In the genomic region with DNA sequence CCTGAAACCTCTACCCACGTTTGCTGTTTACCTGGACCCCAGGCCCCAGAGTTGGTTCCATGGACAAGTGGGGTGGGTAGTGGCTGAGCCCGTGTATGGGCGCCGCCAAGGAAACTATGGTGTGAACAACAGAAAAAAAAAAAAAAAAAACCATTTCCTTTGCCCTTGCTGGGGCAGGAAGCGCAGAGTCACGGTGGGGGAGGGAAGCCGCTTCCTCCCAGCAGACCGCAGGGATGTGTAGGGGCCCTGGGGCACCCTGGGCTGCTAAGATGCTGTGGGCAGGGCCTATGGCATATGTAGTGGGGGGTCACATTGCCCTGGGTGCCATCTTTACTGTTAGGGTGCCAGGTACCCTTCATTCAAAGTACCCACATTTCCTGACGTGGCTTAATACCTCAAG, we compare ENCODE assay signal across 11 mouse cellular contexts. TPM values are rescaled to one million over a fixed set of nuclear protein-coding genes. Genes with fewer than 3 reads are reported as not detected.
DNase-seq lines count a peak whose midpoint lies in the region; ATAC-seq and TF ChIP-seq lines count a peak whose summit lies in the region.
"Had no signal": no experiment of that assay in that cellular context is flagged by ENCODE, and none has a peak within 500 bp of the region (broad histone marks: within the 10 kb centered on the region; RNA-seq: fewer than 3 reads in every experiment).

No protein-coding gene starts in this region.

- H3K4me3 ChIP-seq in MEL (ENCODE audit: control insufficient read depth in 1 of 2, insufficient read depth in 1 of 2, low read depth in 2 of 2, low read length in 2 of 2), result no peak overlapping the region
- 0 out of 4 replicates have a peak overlapping the region, but pooled peaks of 1 of the 2 experiments have one; percentile 6 for H3K4me3 ChIP-seq in liver, embryonic 14.5 days (ENCODE audit: insufficient read depth in 1 of 2, low read depth in 2 of 2, low read length in 2 of 2)
- peak overlapping the region; percentile 32 for H3K4me3 ChIP-seq in small intestine, adult 2 months (ENCODE audit: low read depth, low read length)
- no peak overlapping the region for H3K4me3 ChIP-seq in kidney, embryonic 16.5 days (ENCODE audit: low read length)
- H3K4me3 ChIP-seq in forebrain, embryonic 10.5 days, result no peak overlapping the region
- no peak overlapping the region for H3K4me3 ChIP-seq in forebrain, embryonic 13.5 days

- no peak for TF ChIP-seq EP300 in MEL (IDR thresholded peaks at IDR 0.05; ENCODE audit: low read depth in 1 of 2, low read length in 2 of 2)
- no peak for TF ChIP-seq EP300 in liver, embryonic 14.5 days (IDR thresholded peaks at IDR 0.05; ENCODE audit: low read depth)

- peak; percentile 63 for DNase-seq in B cell, adult 2 months
- no peak for DNase-seq in MEL (ENCODE audit: low read depth, low spot score)
- DNase-seq in liver, embryonic 14.5 days (ENCODE audit: low read depth in 3 of 3, low spot score in 3 of 3), result no peak
- DNase-seq in cerebellum, postnatal 14 days, result no peak
- DNase-seq in forebrain, embryonic 10.5 days (ENCODE audit: extremely low spot score, low spot score), result no peak
- DNase-seq: gastrocnemius, postnatal 14 days; kidney, adult 9 months had no signal

- TF ChIP-seq CTCF in MEL (IDR thresholded peaks at IDR 0.05 in 2 of 3, conservative IDR thresholded peaks at IDR 0.05 in 1 of 3; ENCODE audit: control insufficient read depth in 1 of 3, insufficient read depth in 1 of 3, low read depth in 2 of 3, low read length in 3 of 3, poor library complexity in 1 of 3, severe bottlenecking in 1 of 3), result no peak
- TF ChIP-seq CTCF in liver, embryonic 14.5 days (IDR thresholded peaks at IDR 0.05; ENCODE audit: low read depth), result no peak
- TF ChIP-seq CTCF in small intestine, adult 2 months (IDR thresholded peaks at IDR 0.05; ENCODE audit: extremely low read depth, insufficient read length, insufficient replicate concordance, low read depth, low read length), result no peak

- no peaks in the 10 kb centered on the region for H3K36me3 ChIP-seq in MEL (ENCODE audit: control insufficient read depth in 1 of 2, insufficient read depth in 2 of 2, low read length in 2 of 2)
- H3K36me3 ChIP-seq in liver, embryonic 14.5 days (replicated peaks; ENCODE audit: control insufficient read depth, insufficient read depth, low read depth), result no peaks in the 10 kb centered on the region
- peaks cover 6% of the 10 kb centered on the region for H3K36me3 ChIP-seq in small intestine, adult 2 months (ENCODE audit: control insufficient read depth, insufficient read depth, low read length)
- H3K36me3 ChIP-seq in kidney, embryonic 16.5 days (ENCODE audit: insufficient read depth, low read length), result no peaks in the 10 kb centered on the region; the same call in 1 of the 2 replicates
- H3K36me3 ChIP-seq in forebrain, embryonic 10.5 days (replicated peaks), result no peaks in the 10 kb centered on the region
- no peaks in the 10 kb centered on the region for H3K36me3 ChIP-seq in forebrain, embryonic 13.5 days (ENCODE audit: poor library complexity, severe bottlenecking)

- TF ChIP-seq RAD21 in MEL (IDR thresholded peaks at IDR 0.05; ENCODE audit: low read depth, low read length), result no peak

- H3K27ac ChIP-seq in MEL (ENCODE audit: control insufficient read depth, low read depth, low read length), result no peak overlapping the region
- no peak overlapping the region for H3K27ac ChIP-seq in liver, embryonic 14.5 days
- H3K27ac ChIP-seq in small intestine, adult 2 months (ENCODE audit: insufficient read depth, low read depth, low read length), result peak overlapping the region; percentile 35; the same call in 1 of the 2 replicates
- no peak overlapping the region for H3K27ac ChIP-seq in kidney, embryonic 16.5 days (ENCODE audit: low read length)
- no peak overlapping the region for H3K27ac ChIP-seq in forebrain, embryonic 10.5 days
- H3K27ac ChIP-seq in forebrain, embryonic 13.5 days, result no peak overlapping the region

- H3K9ac ChIP-seq in MEL (ENCODE audit: control insufficient read depth, low read depth, low read length, poor library complexity, severe bottlenecking), result no peak overlapping the region
- no peak overlapping the region for H3K9ac ChIP-seq in liver, embryonic 14.5 days (replicated peaks)
- no peak overlapping the region for H3K9ac ChIP-seq in kidney, embryonic 16.5 days (replicated peaks; ENCODE audit: low read length)
- H3K9ac ChIP-seq in forebrain, embryonic 13.5 days, result no peak overlapping the region

- no peaks in the 10 kb centered on the region; a peak in 1 of 4 replicates for H3K4me1 ChIP-seq in MEL (ENCODE audit: control insufficient read depth in 1 of 2, insufficient read depth in 2 of 2, low read length in 2 of 2)
- H3K4me1 ChIP-seq in liver, embryonic 14.5 days (replicated peaks; ENCODE audit: control insufficient read depth in 2 of 2, insufficient read depth in 2 of 2, low read length in 1 of 2), result peaks cover 0 to 7% of the 10 kb centered on the region in 2 experiments; a peak in 2 of 4 replicates
- peaks cover 6% of the 10 kb centered on the region; the same call in 1 of the 2 replicates for H3K4me1 ChIP-seq in small intestine, adult 2 months (ENCODE audit: control insufficient read depth, insufficient read depth, insufficient read length, low read length)
- H3K4me1 ChIP-seq in kidney, embryonic 16.5 days (ENCODE audit: insufficient read depth, low read length), result peaks cover 31% of the 10 kb centered on the region
- H3K4me1 ChIP-seq in forebrain, embryonic 10.5 days, result peaks cover 21% of the 10 kb centered on the region
- H3K4me1 ChIP-seq in forebrain, embryonic 13.5 days, result peaks cover 11% of the 10 kb centered on the region

- 0 out of 2 replicates have a peak, but pooled peaks have one; percentile 42 for ATAC-seq in liver, embryonic 14.5 days (ENCODE audit: insufficient read depth)
- no peak for ATAC-seq in kidney, embryonic 16.5 days (ENCODE audit: low FRiP score, low TSS enrichment)
- no peak for ATAC-seq in forebrain, embryonic 13.5 days

- no peaks in the 10 kb centered on the region for H3K9me3 ChIP-seq in MEL (replicated peaks; ENCODE audit: insufficient read depth, low read length)
- H3K9me3 ChIP-seq in liver, embryonic 14.5 days (ENCODE audit: control insufficient read depth, low read length), result no peaks in the 10 kb centered on the region
- H3K9me3 ChIP-seq in kidney, embryonic 16.5 days (ENCODE audit: low read length), result no peaks in the 10 kb centered on the region
- H3K9me3 ChIP-seq in forebrain, embryonic 10.5 days, result no peaks in the 10 kb centered on the region
- H3K9me3 ChIP-seq in forebrain, embryonic 13.5 days (replicated peaks), result no peaks in the 10 kb centered on the region

- no peaks in the 10 kb centered on the region for H3K27me3 ChIP-seq in MEL (ENCODE audit: control insufficient read depth in 1 of 2, insufficient read depth in 2 of 2, low read length in 2 of 2)
- no peaks in the 10 kb centered on the region for H3K27me3 ChIP-seq in liver, embryonic 14.5 days (ENCODE audit: control insufficient read depth, insufficient read depth, low read length)
- H3K27me3 ChIP-seq in small intestine, adult 2 months (ENCODE audit: control insufficient read depth, insufficient read depth, low read length), result no peaks in the 10 kb centered on the region
- H3K27me3 ChIP-seq in kidney, embryonic 16.5 days (ENCODE audit: insufficient read depth, low read length), result no peaks in the 10 kb centered on the region
- no peaks in the 10 kb centered on the region for H3K27me3 ChIP-seq in forebrain, embryonic 10.5 days (ENCODE audit: poor library complexity, severe bottlenecking)
- H3K27me3 ChIP-seq in forebrain, embryonic 13.5 days, result no peaks in the 10 kb centered on the region

- H3K79me2 ChIP-seq in MEL (ENCODE audit: control insufficient read depth, insufficient read depth, low read length, poor library complexity), result no peaks in the 10 kb centered on the region; the same call in 1 of the 2 replicates

- no peak for TF ChIP-seq POLR2A in MEL (IDR thresholded peaks at IDR 0.05; ENCODE audit: control insufficient read depth in 1 of 2, insufficient read depth in 1 of 2, low read depth in 1 of 2, low read length in 2 of 2, poor library complexity in 1 of 2)
- TF ChIP-seq POLR2A in small intestine, adult 2 months (IDR thresholded peaks at IDR 0.05; ENCODE audit: low read depth, low read length), result no peak

- 16% methylated on average over 9 of the region's 9 CpGs for WGBS in liver, embryonic 14.5 days (ENCODE audit: insufficient replicate concordance)
- WGBS in small intestine, adult 2 months, result 87% methylated on average over 9 of the region's 9 CpGs
- 71% methylated on average over 9 of the region's 9 CpGs for WGBS in kidney, embryonic 16.5 days
- WGBS in forebrain, embryonic 10.5 days, result 87% methylated on average over 9 of the region's 9 CpGs
- WGBS in forebrain, embryonic 13.5 days, result 87% methylated on average over 9 of the region's 9 CpGs

- H3K4me2 ChIP-seq in liver, embryonic 14.5 days (ENCODE audit: low read depth), result no peak overlapping the region; the same call in 1 of the 2 replicates
- no peak overlapping the region for H3K4me2 ChIP-seq in kidney, embryonic 16.5 days (replicated peaks; ENCODE audit: low read depth, low read length)
- H3K4me2 ChIP-seq in forebrain, embryonic 13.5 days, result no peak overlapping the region
- H3K4me2 ChIP-seq: midbrain, embryonic 11.5 days had no signal

RNA-seq across cellular contexts. Expression of a gene that starts 8.7 kb away (rescaled TPM):
- total RNA-seq in MEL (2012; rRNA removed), result 7.0 and 9.3 TPM in 2 replicates
- polyA plus RNA-seq in MEL (2012; ENCODE audit: insufficient read depth in 1 of 2, insufficient read length in 2 of 2, low read depth in 1 of 2, low replicate concordance in 2 of 2, missing spikeins in 1 of 2), result 10 to 100 TPM in 1 of 2 experiments, not detected in 1; 17.2 TPM
- polyA plus RNA-seq in liver, embryonic 14.5 days (2012; rRNA removed), result 4.2 and 4.3 TPM in 2 replicates
- 1.6 TPM in 2 replicates for polyA plus RNA-seq in liver, embryonic 14.5 days (2014; fragmentation: Nextera tagmentation; extraction: Ambion mirVana)
- polyA plus RNA-seq in small intestine, adult 2 months (2012; rRNA removed), result 28.1 and 28.8 TPM in 2 replicates
- polyA plus RNA-seq in kidney, embryonic 16.5 days (2015; fragmentation: Nextera tagmentation; extraction: Ambion mirVana), result 4.8 and 5.0 TPM in 2 replicates
- polyA plus RNA-seq in forebrain, embryonic 10.5 days (2016; fragmentation: Nextera tagmentation; extraction: Ambion mirVana), result 1.4 and 2.0 TPM in 2 replicates
- 2.1 and 2.2 TPM in 2 replicates for polyA plus RNA-seq in forebrain, embryonic 13.5 days (2015; fragmentation: Nextera tagmentation; extraction: Ambion mirVana)

RNA-seq across cellular contexts. Expression of a gene that starts 11.1 kb away (rescaled TPM):
- 122 and 129 TPM in 2 replicates for total RNA-seq in MEL (2012; rRNA removed)
- 100 to 1,000 TPM in 1 of 2 experiments, not detected in 1; 112 TPM for polyA plus RNA-seq in MEL (2012; ENCODE audit: insufficient read depth in 1 of 2, insufficient read length in 2 of 2, low read depth in 1 of 2, low replicate concordance in 2 of 2, missing spikeins in 1 of 2)
- 42.3 and 64.5 TPM in 2 replicates for polyA plus RNA-seq in liver, embryonic 14.5 days (2012; rRNA removed)
- 60.4 and 66.0 TPM in 2 replicates for polyA plus RNA-seq in liver, embryonic 14.5 days (2014; fragmentation: Nextera tagmentation; extraction: Ambion mirVana)
- 52.9 and 138 TPM in 2 replicates for polyA plus RNA-seq in small intestine, adult 2 months (2012; rRNA removed)
- 154 and 155 TPM in 2 replicates for polyA plus RNA-seq in kidney, embryonic 16.5 days (2015; fragmentation: Nextera tagmentation; extraction: Ambion mirVana)
- polyA plus RNA-seq in forebrain, embryonic 10.5 days (2016; fragmentation: Nextera tagmentation; extraction: Ambion mirVana), result 178 and 183 TPM in 2 replicates
- 146 and 152 TPM in 2 replicates for polyA plus RNA-seq in forebrain, embryonic 13.5 days (2015; fragmentation: Nextera tagmentation; extraction: Ambion mirVana)

RNA-seq across cellular contexts. Expression of a gene that starts 21.0 kb away (rescaled TPM):
- total RNA-seq in MEL (2012; rRNA removed), result 0.33 and 0.58 TPM in 2 replicates
- 1 to 10 TPM in 1 of 2 experiments, not detected in 1; 1.1 TPM for polyA plus RNA-seq in MEL (2012; ENCODE audit: insufficient read depth in 1 of 2, insufficient read length in 2 of 2, low read depth in 1 of 2, low replicate concordance in 2 of 2, missing spikeins in 1 of 2)
- polyA plus RNA-seq in liver, embryonic 14.5 days (2012; rRNA removed), result 1.4 and 1.5 TPM in 2 replicates
- polyA plus RNA-seq in liver, embryonic 14.5 days (2014; fragmentation: Nextera tagmentation; extraction: Ambion mirVana), result 0.67 and 0.75 TPM in 2 replicates
- 3.3 and 3.7 TPM in 2 replicates for polyA plus RNA-seq in small intestine, adult 2 months (2012; rRNA removed)
- 60.0 and 61.4 TPM in 2 replicates for polyA plus RNA-seq in kidney, embryonic 16.5 days (2015; fragmentation: Nextera tagmentation; extraction: Ambion mirVana)
- polyA plus RNA-seq in forebrain, embryonic 10.5 days (2016; fragmentation: Nextera tagmentation; extraction: Ambion mirVana), result 36.3 and 36.4 TPM in 2 replicates
- 30.0 and 31.5 TPM in 2 replicates for polyA plus RNA-seq in forebrain, embryonic 13.5 days (2015; fragmentation: Nextera tagmentation; extraction: Ambion mirVana)

Comparison
In these comparisons a context has a peak if more than half of its experiments do, and no peak if none do; other contexts are left out.
1. DNase-seq: peak in B cell, adult 2 months (2 of 2); none in MEL (single experiment), liver, embryonic 14.5 days (0 of 3), cerebellum, postnatal 14 days (0 of 2) and forebrain, embryonic 10.5 days (single experiment).